Mouse (Mus musculus) hindbrain, embryonic 10.5 days (tissue): ENCODE data around the gene Syt5. TPM values are rescaled to one million over a fixed set of nuclear protein-coding genes. Genes with fewer than 3 reads are reported as not detected.
"Not testable (repeated sequence)": the region's sequence is repeated elsewhere in the genome, so short reads cannot be mapped to it uniquely, and the experiment has no call there.

Experiments
- DNase-seq: peaks from one replicate; pipeline ENCODE4 v3.0.0-alpha.2; 2017; ENCODE audit warnings: low spot score
- H3K27ac ChIP-seq: fragments of 300-500 bp; sonication (generic); 2 replicates; pipeline ENCODE4 v1.5.1; 2016; ENCODE audit warnings: mild to moderate bottlenecking, moderate library complexity
- H3K27me3 ChIP-seq: fragments of 300-500 bp; sonication (generic); 2 replicates; pipeline ENCODE4 v1.6.1; 2016; ENCODE audit warnings: mild to moderate bottlenecking; ENCODE audit not compliant: poor library complexity, insufficient read depth, severe bottlenecking
- H3K36me3 ChIP-seq: fragments of 300-500 bp; sonication (generic); 2 replicates; pipeline ENCODE4 v1.6.1; 2016; ENCODE audit warnings: mild to moderate bottlenecking, moderate library complexity
- H3K4me1 ChIP-seq: fragments of 300-500 bp; sonication (generic); replicated peaks from 2 replicates; pipeline ENCODE4 v1.6.1; 2016; ENCODE audit warnings: mild to moderate bottlenecking
- H3K4me3 ChIP-seq: fragments of 300-500 bp; sonication (generic); 2 replicates; pipeline ENCODE4 v1.5.1; 2016; ENCODE audit warnings: mild to moderate bottlenecking, moderate library complexity
- H3K9me3 ChIP-seq: fragments of 300-500 bp; sonication (generic); 2 replicates; pipeline ENCODE4 v1.6.1; 2016; ENCODE audit warnings: mild to moderate bottlenecking, moderate library complexity
- WGBS: fragments of 180-500 bp; shearing (Covaris S2); methylation state at CpG from one replicate; pipeline ENCODE4 v1.1.7; 2016; 5-methylcytosine and 5-hydroxymethylcytosine counted together
- polyA plus RNA-seq: library from polyadenylated mRNA; unstranded; fragments of >200 nt; fragmentation: Nextera tagmentation; extraction: Ambion mirVana; gene quantifications from 2 replicates; pipeline ENCODE4 v1.2.1, GENCODE M21; 2016

Syt5 gene
- polyA plus RNA-seq, 1 experiment from 2014 or later: 15.2 TPM

DNA sequence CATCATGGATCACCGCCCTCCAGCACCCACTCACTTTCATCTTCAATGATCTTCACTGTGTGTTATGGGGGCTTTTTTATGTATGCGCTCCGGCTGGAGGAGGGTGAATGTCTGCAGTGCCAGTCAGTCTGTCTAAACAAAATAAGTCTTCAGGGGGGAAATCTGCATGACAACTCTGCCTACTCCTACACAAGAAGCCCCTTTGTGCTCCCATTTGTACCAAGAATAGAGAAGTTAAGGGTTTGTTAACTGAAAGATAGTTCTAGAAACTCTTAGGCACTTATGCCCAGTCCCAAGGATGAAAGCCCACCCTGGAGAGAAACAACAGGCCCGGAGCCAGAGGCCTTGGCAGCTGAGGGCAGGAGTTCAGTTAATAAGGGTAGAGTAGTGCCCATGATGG, 11.0 kb downstream of the Syt5 start:
- 80% methylated on average over 4 of the region's 4 CpGs for WGBS
- H3K36me3 ChIP-seq: peaks cover 1% of the 10 kb centered on the region; the same call in 1 of the 2 replicates

DNA sequence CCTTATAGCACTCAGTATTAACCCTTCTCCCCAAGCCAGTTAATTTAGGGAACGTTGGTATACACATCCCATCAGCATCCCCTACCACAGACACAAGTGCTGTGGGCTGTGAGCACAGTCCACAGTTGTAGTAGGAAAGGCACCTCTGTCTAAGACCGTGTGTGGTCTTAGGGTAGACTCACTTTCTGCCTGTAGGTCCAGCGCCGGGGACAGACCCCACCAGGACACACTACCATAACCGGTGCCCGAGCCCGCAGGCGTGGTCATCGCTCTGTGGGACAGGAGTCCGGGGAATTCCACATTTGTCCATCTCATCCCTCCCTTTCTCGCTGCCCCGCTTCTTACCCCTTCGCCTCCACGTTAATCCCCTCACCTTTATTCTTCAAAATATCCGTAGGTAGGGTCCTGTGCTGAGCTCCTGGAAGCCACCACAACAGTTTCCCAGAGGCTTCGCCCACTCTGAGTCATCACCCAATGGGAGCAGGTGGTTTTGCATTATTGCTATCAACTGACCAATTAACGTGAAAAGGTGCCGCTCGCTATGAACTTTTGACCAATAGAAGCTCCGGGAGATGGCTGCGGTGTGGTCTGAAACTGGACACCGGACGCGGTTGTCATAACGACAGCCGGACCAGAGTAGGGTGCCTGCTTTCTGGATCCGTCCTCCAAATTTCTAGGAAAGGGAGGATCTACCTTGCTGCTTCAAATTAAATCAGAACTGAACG, 15.2 kb downstream of the Syt5 start, which contains the start of gene Dnaaf3:
Gene Dnaaf3, minus strand, starts transcription at position 449 of the 725 bp plus-strand sequence.
- Histone ChIP-seq H3K27ac (peak within 1 kb of the TSS; percentile 67), H3K27me3 (peaks cover 36% of the 10 kb centered on the region), H3K36me3 (no peaks in the 10 kb centered on the region), H3K9me3 (no peaks in the 10 kb centered on the region), H3K4me3 (peak within 1 kb of the TSS; percentile 59), H3K4me1 (peaks cover 23% of the 10 kb centered on the region)
- peak; percentile 89 for DNase-seq
- 3% methylated on average over 28 of the region's 28 CpGs for WGBS

More for the DNA sequence above, 11.0 kb downstream of the Syt5 start:
- Histone ChIP-seq H3K4me3 (no peak overlapping the region), H3K9me3 (no peaks in the 10 kb centered on the region), H3K27me3 (no peaks in the 10 kb centered on the region), H3K4me1 (peaks cover 15% of the 10 kb centered on the region), H3K27ac (no peak overlapping the region)
- no peak for DNase-seq

DNA sequence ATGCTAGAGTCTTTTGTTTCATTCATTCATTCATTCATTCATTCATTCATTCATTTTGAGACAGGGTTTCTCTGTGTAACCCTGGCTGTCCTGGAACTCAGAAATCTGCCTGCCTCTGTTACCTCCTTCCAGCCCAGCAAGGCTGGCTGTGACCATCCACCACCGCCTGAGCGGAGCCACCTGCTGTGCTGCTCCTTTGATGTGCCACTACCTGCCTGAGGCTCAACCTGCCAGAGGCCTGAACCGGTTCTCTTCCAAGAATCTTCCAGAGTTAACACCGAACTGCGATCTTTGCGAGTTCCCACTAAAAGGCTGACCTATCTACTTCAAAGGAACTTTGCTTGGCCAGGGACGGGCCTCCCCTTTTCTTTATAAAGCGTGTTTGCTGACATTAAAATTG, 17.2 kb downstream of the Syt5 start:
- WGBS: 47% methylated on average over 8 of the region's 8 CpGs
- Histone ChIP-seq H3K4me1 (peaks cover 38% of the 10 kb centered on the region), H3K27me3 (peaks cover 41% of the 10 kb centered on the region)
- not testable (repeated sequence) for DNase-seq, H3K9me3 ChIP-seq, H3K4me3 ChIP-seq, H3K27ac ChIP-seq, H3K36me3 ChIP-seq

DNA sequence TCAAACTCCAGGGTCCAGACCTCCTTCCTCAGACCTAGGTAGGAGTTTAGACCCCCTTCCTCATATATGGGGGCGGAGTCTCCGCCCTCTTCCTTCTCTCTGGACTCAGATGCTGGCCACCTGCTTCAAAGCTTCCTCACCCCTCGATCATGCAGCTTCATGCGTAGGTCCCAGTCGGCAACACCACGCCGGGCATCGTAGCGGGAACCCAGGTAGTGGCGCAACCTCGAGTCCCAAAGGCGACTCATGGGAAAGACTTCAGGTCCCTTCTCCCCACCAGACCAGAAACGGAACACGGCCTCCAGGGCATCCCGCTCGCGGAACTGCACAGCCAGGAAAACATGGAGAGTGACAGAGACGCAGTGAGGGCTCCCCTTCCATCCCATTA, 20.0 kb downstream of the Syt5 start:
- H3K4me3 ChIP-seq: peak overlapping the region; percentile 50
- peaks cover 42% of the 10 kb centered on the region for H3K27me3 ChIP-seq
- DNase-seq: no peak

DNA sequence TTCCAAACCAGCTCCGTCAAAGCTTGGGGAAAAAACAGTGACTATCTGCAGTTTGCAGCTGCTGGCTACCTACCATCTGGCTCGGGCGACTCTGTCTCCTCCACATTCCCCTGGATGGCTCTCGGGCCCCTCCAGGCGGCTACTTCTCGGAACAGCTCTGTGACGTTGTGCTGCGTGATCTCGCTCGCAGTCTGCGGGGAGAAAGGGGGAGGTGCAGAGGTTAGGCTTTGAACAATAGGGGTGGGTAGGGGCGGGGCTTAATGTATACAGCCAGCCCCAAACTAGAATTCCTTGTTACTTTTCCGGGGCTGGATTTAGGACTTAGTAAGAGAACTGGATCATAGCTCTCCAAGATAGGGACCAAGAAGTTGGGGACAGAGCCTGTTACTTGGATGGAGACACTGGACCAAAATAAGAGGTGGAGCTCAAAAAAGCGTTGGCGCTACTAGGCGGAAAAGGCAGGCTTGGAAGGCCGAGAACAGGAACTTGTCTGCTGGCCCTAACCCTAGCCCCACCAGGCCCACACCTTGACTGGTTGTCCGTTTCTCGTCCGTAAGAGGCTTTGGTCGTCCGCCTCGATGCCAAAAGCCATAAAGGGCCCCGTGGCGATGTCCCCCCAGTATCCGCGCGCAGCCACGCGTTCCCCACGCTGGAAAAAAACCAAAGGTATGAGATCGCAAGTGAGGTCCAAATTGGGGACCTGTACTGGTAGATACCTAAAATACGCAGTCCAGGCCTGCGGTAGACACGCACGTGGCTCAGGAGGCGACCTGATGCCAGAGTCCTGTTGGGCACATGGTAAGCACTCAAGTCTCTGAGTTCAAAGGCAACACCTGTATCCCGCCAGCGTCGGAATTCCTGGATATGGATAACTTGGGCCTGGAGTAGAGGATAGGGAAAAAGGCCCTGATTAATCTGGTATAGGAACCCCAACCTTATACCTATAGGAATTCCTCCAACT, 20.7 kb downstream of the Syt5 start:
- Histone ChIP-seq H3K27me3 (peaks cover 48% of the 10 kb centered on the region), H3K4me3 (peak overlapping the region; percentile 50), H3K27ac (peak overlapping the region; percentile 85), H3K36me3 (no peaks in the 10 kb centered on the region), H3K9me3 (no peaks in the 10 kb centered on the region), H3K4me1 (peaks cover 27% of the 10 kb centered on the region)
- DNase-seq: peak; percentile 92
- WGBS: 20% methylated on average over 40 of the region's 40 CpGs

More for the DNA sequence above, 20.0 kb downstream of the Syt5 start:
- no peaks in the 10 kb centered on the region for H3K36me3 ChIP-seq
- H3K9me3 ChIP-seq: no peaks in the 10 kb centered on the region
- 46% methylated on average over 18 of the region's 18 CpGs for WGBS
- peaks cover 33% of the 10 kb centered on the region for H3K4me1 ChIP-seq
- peak overlapping the region; percentile 85; the same call in 1 of the 2 replicates for H3K27ac ChIP-seq

DNA sequence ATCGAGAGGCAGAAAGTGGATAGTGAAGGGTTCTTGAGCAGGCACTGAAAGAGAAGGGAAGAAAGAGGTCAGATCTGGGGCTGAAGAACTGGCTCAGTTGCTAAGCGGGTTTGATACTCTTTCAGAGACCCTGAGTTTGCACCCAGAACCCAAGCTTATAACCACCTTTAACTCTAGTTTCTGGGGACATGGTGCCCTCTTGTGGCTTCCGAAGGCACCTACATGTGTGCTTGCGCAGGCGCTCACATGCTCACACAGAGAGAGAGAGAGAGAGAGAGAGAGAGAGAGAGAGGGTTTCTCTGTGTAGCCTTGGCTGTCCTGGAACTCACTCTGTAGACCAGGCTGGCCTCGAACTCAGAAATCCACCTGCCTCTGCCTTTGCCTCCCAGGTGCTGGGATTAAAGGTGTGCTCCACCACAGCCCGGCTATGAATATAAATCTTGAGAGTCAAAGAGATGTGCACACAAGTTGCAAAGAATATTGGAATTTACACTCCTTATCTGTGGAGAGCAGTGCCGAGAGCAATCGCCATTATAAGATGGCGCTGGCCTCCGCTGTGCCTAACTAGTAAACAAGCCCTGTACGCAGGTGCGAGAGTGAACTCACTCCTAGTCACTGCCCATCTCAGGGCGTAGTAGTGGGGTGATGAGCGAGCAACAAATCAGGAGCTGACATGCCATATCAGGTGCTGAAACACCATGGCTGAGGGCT, 23.0 kb downstream of the Syt5 start, which contains the start of gene Tnni3:
Gene Tnni3, minus strand, starts transcription at position 18 of the 711 bp plus-strand sequence.
- peaks cover 52% of the 10 kb centered on the region for H3K27me3 ChIP-seq
- H3K27ac ChIP-seq: not testable (repeated sequence)

DNA sequence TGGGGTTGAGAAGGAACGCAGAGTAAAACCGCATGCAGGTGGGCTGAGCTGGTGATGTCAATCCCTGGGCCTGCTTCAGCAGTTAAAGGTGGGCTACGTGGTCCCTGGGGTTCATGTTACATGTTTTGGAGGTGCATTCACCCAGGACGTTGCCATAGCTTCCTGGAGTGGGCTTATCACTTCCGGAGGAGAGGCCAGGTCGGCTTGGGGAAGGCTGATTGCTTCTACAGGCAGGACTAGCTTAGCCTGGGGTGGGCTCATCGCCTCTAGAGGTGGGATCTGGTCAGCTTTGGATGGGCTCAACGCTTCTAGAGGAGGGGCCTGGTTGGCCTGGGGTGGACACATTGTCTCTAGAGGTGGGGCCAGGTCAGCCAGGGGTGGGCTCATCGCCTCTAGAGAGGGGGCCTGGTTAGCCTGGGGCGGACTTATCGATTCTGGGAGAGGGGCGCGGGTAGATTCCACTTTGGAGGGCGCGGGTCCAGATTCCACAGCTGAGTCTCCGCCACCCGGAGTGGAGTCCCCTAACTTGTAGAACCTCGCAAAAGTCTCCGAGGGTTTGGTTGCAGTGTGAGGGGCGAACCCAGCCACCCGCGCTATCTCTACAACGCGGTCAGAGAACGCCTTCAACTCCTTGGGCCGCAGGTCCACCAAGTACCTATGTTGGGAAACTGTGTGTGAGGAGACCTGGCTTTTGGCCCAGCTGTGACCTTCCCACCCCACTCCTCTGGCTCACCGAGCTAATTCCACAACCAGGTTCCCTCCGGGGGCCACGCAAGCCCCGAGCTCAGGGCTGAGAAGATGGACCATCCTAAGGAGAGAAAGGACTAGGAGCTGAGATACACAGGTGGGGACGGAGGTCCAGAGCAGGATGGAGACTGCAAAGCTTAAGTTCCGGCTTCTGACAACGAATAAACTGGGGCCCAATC, 23.9 kb downstream of the Syt5 start:
- H3K27me3 ChIP-seq: peaks cover 46% of the 10 kb centered on the region
- WGBS: 90% methylated on average over 33 of the region's 33 CpGs
- no peak for DNase-seq

More for the DNA sequence above, 23.0 kb downstream of the Syt5 start, which contains the start of gene Tnni3:
- H3K36me3 ChIP-seq, H3K4me3 ChIP-seq, H3K9me3 ChIP-seq: not testable (repeated sequence)
- WGBS: 73% methylated on average over 15 of the region's 15 CpGs
- DNase-seq: peak; percentile 71
- H3K4me1 ChIP-seq: peaks cover 37% of the 10 kb centered on the region

DNA sequence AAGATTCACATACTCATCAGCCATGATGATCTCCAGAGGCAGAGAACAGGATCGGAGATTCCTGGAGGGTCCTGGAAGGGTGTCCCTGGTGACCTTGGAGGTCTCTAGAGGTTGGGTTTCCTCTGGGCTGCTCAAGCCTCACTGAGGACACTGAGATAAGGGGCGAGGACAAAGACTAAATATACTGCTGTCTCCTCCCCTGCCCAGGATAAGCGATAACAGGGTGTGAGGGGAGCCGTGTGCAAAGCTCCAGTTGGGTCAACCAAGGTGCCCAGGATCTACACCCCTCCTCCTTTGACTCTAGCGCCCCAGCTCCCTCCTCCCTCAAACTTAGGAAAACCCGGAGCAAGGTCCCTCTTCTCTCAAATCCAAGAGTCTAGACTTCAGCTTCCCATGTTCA, 25.0 kb downstream of the Syt5 start:
- no peak for DNase-seq
- Histone ChIP-seq H3K36me3 (no peaks in the 10 kb centered on the region), H3K4me3 (no peak overlapping the region), H3K27ac (no peak overlapping the region), H3K4me1 (peaks cover 31% of the 10 kb centered on the region), H3K9me3 (no peaks in the 10 kb centered on the region), H3K27me3 (peaks cover 34% of the 10 kb centered on the region)
- 81% methylated on average over 6 of the region's 6 CpGs for WGBS

More for the DNA sequence above, 23.9 kb downstream of the Syt5 start:
- peaks cover 37% of the 10 kb centered on the region for H3K4me1 ChIP-seq
- H3K36me3 ChIP-seq: no peaks in the 10 kb centered on the region
- no peaks in the 10 kb centered on the region for H3K9me3 ChIP-seq
- no peak overlapping the region for H3K27ac ChIP-seq
- H3K4me3 ChIP-seq: no peak overlapping the region

DNA sequence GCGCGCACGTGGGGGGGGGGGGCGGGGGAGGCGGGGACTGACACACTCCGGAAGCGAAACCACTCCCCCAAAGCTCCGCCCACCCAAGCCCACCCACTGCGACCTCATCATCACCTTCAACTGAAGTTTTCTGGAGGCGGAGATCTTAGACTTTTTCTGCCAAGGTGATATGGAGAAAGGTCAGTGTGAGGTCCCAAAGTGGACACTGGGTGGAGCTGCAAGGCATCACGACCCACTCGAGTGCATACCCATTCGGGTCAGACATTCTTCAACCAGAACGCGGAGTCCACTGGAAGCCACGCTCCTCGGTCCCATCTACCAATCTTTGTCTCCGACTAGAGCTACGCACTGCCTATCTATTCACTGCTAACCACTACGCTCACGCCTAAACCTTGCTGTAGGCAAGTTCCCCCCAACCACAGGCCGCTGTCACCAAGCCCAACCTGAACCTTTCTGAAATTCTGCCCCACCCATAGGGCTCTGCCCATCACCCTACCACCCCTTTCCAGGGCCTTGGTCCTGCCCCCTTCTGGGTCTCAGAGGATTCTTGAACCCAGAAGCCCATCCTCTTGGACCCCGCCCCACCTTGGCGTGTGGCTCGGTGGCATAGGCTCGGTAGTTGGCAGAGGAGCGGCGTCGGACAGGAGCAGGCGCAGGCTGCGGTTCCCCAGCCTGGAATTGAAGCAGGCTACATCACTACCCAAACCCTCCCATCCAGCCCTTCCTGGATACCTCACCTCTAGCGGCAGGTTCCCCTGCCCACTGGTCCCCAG, 25.9 kb downstream of the Syt5 start:
- H3K4me1 ChIP-seq: peaks cover 26% of the 10 kb centered on the region
- no peaks in the 10 kb centered on the region for H3K9me3 ChIP-seq
- H3K36me3 ChIP-seq: no peaks in the 10 kb centered on the region
- WGBS: 33% methylated on average over 32 of the region's 32 CpGs
- H3K27me3 ChIP-seq: peaks cover 27% of the 10 kb centered on the region
- no peak overlapping the region for H3K27ac ChIP-seq
- DNase-seq: no peak
- peak overlapping the region; percentile 41 for H3K4me3 ChIP-seq

DNA sequence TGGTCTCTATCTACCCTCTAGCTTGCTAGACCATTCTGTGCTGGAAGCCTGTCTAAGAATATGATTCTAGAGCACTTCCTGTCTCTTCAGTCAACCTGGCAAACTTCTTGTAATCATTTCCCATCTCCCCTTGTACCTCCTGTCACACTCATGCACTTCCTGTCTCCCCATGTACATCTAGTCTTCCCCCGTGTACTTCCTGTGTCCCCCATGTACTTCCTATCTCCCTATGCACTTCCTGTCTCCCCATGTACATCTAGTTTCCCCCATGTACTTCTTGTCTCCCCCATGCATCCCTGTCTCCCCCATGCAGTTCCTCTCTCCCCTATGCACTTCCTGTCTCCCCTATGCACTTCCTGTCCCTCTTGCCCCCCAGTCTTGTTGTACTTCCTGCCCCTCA, 28.9 kb downstream of the Syt5 start:
- 90% methylated on average over 1 of the region's 1 CpGs for WGBS
- H3K4me1 ChIP-seq: peaks cover 35% of the 10 kb centered on the region
- H3K4me3 ChIP-seq: no peak overlapping the region
- no peak overlapping the region for H3K27ac ChIP-seq
- H3K27me3 ChIP-seq: peaks cover 27% of the 10 kb centered on the region
- DNase-seq: no peak
- H3K36me3 ChIP-seq: no peaks in the 10 kb centered on the region
- no peaks in the 10 kb centered on the region for H3K9me3 ChIP-seq
